Mouse (Mus musculus): ENCODE data around the gene Tmem131. TPM values are rescaled to one million over a fixed set of nuclear protein-coding genes. Genes with fewer than 3 reads are reported as not detected.

Gene Tmem131
- polyA plus RNA-seq, 1 experiment from 2014 or later = 6.8 TPM

DNA sequence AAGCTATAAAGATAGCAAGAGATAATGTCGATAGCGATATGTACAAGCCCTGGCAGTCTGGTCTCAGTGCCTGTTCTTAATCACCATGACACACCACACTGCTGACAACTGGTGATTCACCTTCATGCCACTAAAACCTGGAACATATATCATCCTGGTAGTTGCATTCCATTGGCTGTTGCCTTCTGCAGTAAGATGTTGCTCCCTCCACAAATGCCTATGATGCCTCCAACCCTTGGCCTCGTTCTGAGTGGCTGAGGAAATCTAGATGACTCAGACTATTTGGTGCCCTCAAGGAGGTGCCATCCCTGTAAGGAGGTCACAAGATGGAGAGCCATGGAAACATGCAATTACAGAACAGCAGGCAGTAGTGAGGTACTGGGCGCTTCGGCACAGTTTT lies 22.4 kb upstream of the Tmem131 start:
- no peak for DNase-seq (ENCODE audit: low spot score)
- H3K9me3 ChIP-seq (ENCODE audit: control insufficient read depth, low read length) = no peaks in the 10 kb centered on the region

DNA sequence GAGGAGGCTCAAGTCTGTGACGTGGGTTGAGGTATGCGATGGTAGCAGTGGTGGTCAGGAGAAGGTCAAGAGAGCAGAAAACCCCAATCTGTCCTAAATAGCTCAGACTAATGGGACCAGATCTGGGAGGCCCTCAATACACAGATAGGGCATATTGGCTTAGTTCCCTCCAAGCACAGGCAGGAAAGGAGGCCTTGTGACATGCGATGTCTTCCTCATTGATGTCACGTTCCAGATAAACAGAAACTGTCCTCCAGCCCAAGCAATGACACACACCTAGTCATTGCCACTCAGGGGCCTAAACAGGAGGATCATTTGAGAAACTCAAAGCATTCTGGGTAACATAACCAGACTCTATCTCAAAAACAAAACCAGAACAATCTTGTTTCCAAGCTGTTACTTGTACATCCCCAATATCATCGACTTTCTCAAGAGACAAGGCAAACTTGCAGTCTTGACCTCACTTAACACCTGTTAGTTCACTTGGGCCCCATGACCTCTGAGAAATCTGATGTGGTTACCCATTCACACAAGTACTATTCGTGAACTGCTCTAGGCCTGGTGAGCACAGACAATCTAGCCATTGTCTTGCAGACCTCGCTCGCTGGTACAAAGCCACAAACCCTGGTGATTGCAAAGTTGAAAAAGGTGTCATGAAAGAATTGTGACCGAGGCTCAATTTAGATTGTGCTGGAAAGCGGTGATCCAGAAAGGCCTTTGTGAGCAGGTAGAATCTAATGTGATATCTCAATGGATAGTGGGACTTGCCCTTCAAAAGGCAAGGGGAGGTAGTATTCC lies 19.1 kb upstream of the Tmem131 start:
- H3K9me3 ChIP-seq (ENCODE audit: control insufficient read depth, low read length) = no peaks in the 10 kb centered on the region
- ATAC-seq (ENCODE audit: low FRiP score, low TSS enrichment) (no peak), DNase-seq (ENCODE audit: low spot score) (no peak)
- no peak overlapping the region for H3K4me2 ChIP-seq (replicated peaks; ENCODE audit: low read depth)
- 81% methylated on average over 10 of the region's 10 CpGs for WGBS
- no peak overlapping the region for H3K4me3 ChIP-seq (ENCODE audit: low read depth, low read length)
- no peaks in the 10 kb centered on the region for H3K27me3 ChIP-seq (ENCODE audit: control insufficient read depth, insufficient read depth, low read length)
- H3K36me3 ChIP-seq (ENCODE audit: control insufficient read depth, insufficient read depth, low read length) = no peaks in the 10 kb centered on the region
- no peak overlapping the region for H3K9ac ChIP-seq (ENCODE audit: low read length)
- no peaks in the 10 kb centered on the region for H3K4me1 ChIP-seq (replicated peaks; ENCODE audit: control insufficient read depth, insufficient read depth)
- no peak overlapping the region for H3K27ac ChIP-seq (replicated peaks)
- TF ChIP-seq CTCF (IDR thresholded peaks at IDR 0.05; ENCODE audit: low read depth) (no peak), EP300 (optimal IDR thresholded peaks at IDR 0.05) (no peak)

More for the DNA sequence above, 22.4 kb upstream of the Tmem131 start:
- no peaks in the 10 kb centered on the region for H3K4me1 ChIP-seq (replicated peaks; ENCODE audit: control insufficient read depth, insufficient read depth)
- ATAC-seq (ENCODE audit: low FRiP score, low TSS enrichment) = no peak
- no peaks in the 10 kb centered on the region for H3K27me3 ChIP-seq (ENCODE audit: control insufficient read depth, insufficient read depth, low read length)
- TF ChIP-seq CTCF (IDR thresholded peaks at IDR 0.05; ENCODE audit: low read depth) = no peak
- TF ChIP-seq EP300 (optimal IDR thresholded peaks at IDR 0.05) = no peak
- H3K36me3 ChIP-seq (ENCODE audit: control insufficient read depth, insufficient read depth, low read length) = no peaks in the 10 kb centered on the region
- WGBS = 81% methylated on average over 5 of the region's 5 CpGs
- no peak overlapping the region for H3K4me2 ChIP-seq (replicated peaks; ENCODE audit: low read depth)
- H3K27ac ChIP-seq (replicated peaks) = no peak overlapping the region
- no peak overlapping the region for H3K4me3 ChIP-seq (ENCODE audit: low read depth, low read length)
- no peak overlapping the region for H3K9ac ChIP-seq (ENCODE audit: low read length)

GRCm38 (mm10) chr1:36960509-36961222 lies 17.2 kb upstream of the Tmem131 start:
- Histone ChIP-seq H3K9ac (ENCODE audit: low read length) (no peak overlapping the region), H3K4me1 (replicated peaks; ENCODE audit: control insufficient read depth, insufficient read depth) (no peaks in the 10 kb centered on the region), H3K27me3 (ENCODE audit: control insufficient read depth, insufficient read depth, low read length) (no peaks in the 10 kb centered on the region), H3K4me3 (ENCODE audit: low read depth, low read length) (no peak overlapping the region), H3K36me3 (ENCODE audit: control insufficient read depth, insufficient read depth, low read length) (no peaks in the 10 kb centered on the region), H3K4me2 (replicated peaks; ENCODE audit: low read depth) (no peak overlapping the region), H3K9me3 (ENCODE audit: control insufficient read depth, low read length) (no peaks in the 10 kb centered on the region), H3K27ac (replicated peaks) (no peak overlapping the region)
- 76% methylated on average over 16 of the region's 16 CpGs for WGBS
- DNase-seq (ENCODE audit: low spot score) (no peak), ATAC-seq (ENCODE audit: low FRiP score, low TSS enrichment) (no peak)
- TF ChIP-seq CTCF (IDR thresholded peaks at IDR 0.05; ENCODE audit: low read depth) (no peak), EP300 (optimal IDR thresholded peaks at IDR 0.05) (no peak)

- Histone ChIP-seq H3K9ac (ENCODE audit: low read length) (no peak overlapping the region), H3K4me1 (replicated peaks; ENCODE audit: control insufficient read depth, insufficient read depth) (no peaks in the 10 kb centered on the region), H3K27me3 (ENCODE audit: control insufficient read depth, insufficient read depth, low read length) (no peaks in the 10 kb centered on the region), H3K4me2 (replicated peaks; ENCODE audit: low read depth) (no peak overlapping the region), H3K4me3 (ENCODE audit: low read depth, low read length) (no peak overlapping the region), H3K36me3 (ENCODE audit: control insufficient read depth, insufficient read depth, low read length) (no peaks in the 10 kb centered on the region), H3K9me3 (ENCODE audit: control insufficient read depth, low read length) (no peaks in the 10 kb centered on the region), H3K27ac (replicated peaks) (0 out of 2 replicates have a peak overlapping the region, but pooled peaks have one; percentile 56)
- no peak for TF ChIP-seq CTCF (IDR thresholded peaks at IDR 0.05; ENCODE audit: low read depth)
- TF ChIP-seq EP300 (optimal IDR thresholded peaks at IDR 0.05) = no peak
- ATAC-seq (ENCODE audit: low FRiP score, low TSS enrichment) (peak; percentile 47; the same call in 1 of the 2 replicates), DNase-seq (ENCODE audit: low spot score) (no peak)
- WGBS = 38% methylated on average over 7 of the region's 7 CpGs
Measured at GRCm38 (mm10) chr1:36949591-36950184, 6.2 kb upstream of the Tmem131 start.

DNA sequence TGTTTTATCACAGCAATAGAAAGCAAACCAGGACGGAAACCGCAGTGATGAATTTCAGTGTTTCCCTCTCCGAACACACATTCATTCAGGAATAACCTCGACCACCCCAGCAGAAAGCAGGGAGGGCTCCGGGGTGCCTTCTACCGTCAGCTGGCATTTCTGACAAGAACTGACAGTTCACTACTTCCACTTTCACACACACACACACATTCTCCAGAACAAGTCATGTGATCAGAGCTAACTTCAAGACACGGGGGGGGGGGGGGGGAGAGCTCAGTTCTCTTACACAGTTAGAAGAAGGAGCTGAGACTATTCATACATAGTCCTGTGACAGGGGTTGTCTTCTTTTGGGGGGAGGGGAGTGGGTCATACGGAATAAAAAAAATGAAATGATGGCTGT lies 4.0 kb upstream of the Tmem131 start:
- no peaks in the 10 kb centered on the region for H3K4me1 ChIP-seq (replicated peaks; ENCODE audit: control insufficient read depth, insufficient read depth)
- DNase-seq (ENCODE audit: low spot score) (no peak), ATAC-seq (ENCODE audit: low FRiP score, low TSS enrichment) (no peak)
- no peaks in the 10 kb centered on the region for H3K36me3 ChIP-seq (ENCODE audit: control insufficient read depth, insufficient read depth, low read length)
- H3K27ac ChIP-seq (replicated peaks) = no peak overlapping the region
- H3K9me3 ChIP-seq (ENCODE audit: control insufficient read depth, low read length) = no peaks in the 10 kb centered on the region
- no peaks in the 10 kb centered on the region for H3K27me3 ChIP-seq (ENCODE audit: control insufficient read depth, insufficient read depth, low read length)
- TF ChIP-seq EP300 (optimal IDR thresholded peaks at IDR 0.05) (no peak), CTCF (IDR thresholded peaks at IDR 0.05; ENCODE audit: low read depth) (no peak)
- H3K4me3 ChIP-seq (ENCODE audit: low read depth, low read length) = no peak overlapping the region
- H3K4me2 ChIP-seq (replicated peaks; ENCODE audit: low read depth) = no peak overlapping the region
- WGBS = 73% methylated on average over 8 of the region's 8 CpGs
- no peak overlapping the region for H3K9ac ChIP-seq (ENCODE audit: low read length)

All from stomach, postnatal 0 days (tissue).